Mouse (Mus musculus) E14TG2a.4 (cell line): ENCODE data around the gene Rfx8.

Experiments
- CTCF ChIP-seq: conservative IDR thresholded peaks from 2 replicates; pipeline ENCODE4 v1.5.1; 2014; ENCODE audit warnings: low read length
- NANOG ChIP-seq: IDR thresholded peaks from 2 replicates; pipeline ENCODE4 v1.6.1; 2014; ENCODE audit warnings: borderline replicate concordance, low read length, mixed read lengths
- POU5F1 ChIP-seq: IDR thresholded peaks from 2 replicates; pipeline ENCODE4 v1.6.1; 2014; ENCODE audit warnings: low read length, borderline replicate concordance

DNA sequence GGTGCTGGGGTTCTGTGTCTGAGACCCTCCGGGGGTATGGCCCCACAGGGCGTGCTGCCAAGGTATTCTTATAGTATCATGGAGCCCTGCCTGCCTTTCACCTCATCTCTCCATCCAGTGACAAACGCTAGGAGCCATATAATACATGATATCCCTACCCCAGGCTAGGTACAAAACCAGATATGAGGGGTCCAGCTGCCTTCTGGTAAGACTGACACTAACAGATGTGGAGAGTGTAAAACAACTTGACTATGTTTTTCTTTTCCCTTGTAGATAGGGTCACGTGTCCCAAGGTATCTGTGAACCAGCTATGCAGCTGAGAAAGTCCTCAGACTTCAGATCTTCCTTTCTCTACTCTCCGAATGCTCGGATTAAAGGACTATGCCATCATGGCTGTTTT lies 30.7 kb upstream of the Rfx8 start:
- TF ChIP-seq CTCF (no peak), POU5F1 (no peak), NANOG (no peak)
